Mouse (Mus musculus) midbrain, embryonic 14.5 days (tissue): Measurements from ENCODE around the gene Acp5. TPM values are rescaled to one million over a fixed set of nuclear protein-coding genes. Genes with fewer than 3 reads are reported as not detected.

Source experiments
- ATAC-seq: fragments of 200-750 bp; cut with Nextera tagmentation; 2 replicates; pipeline ENCODE4 v1.8.0; 2017; ENCODE audit warnings: moderate number of reproducible peaks, moderate library complexity; ENCODE audit not compliant: low FRiP score, low TSS enrichment
- DNase-seq: peaks from one replicate; pipeline ENCODE4 v3.0.0-alpha.2; 2015
- H3K27ac ChIP-seq: fragments of 300-500 bp; sonication (generic); replicated peaks from 2 replicates; pipeline ENCODE4 v1.5.1; 2014; ENCODE audit warnings: mild to moderate bottlenecking, low read depth, low read length, moderate library complexity
- H3K27me3 ChIP-seq: fragments of 300-500 bp; sonication (generic); 2 replicates; pipeline ENCODE4 v1.6.1; 2014; ENCODE audit warnings: low read length, control low read depth, mixed read lengths; ENCODE audit not compliant: control insufficient read depth, insufficient read depth
- H3K36me3 ChIP-seq: fragments of 300-500 bp; sonication (generic); 2 replicates; pipeline ENCODE4 v1.6.1; 2014; ENCODE audit warnings: low read length, control low read depth; ENCODE audit not compliant: control insufficient read depth, insufficient read depth
- H3K4me1 ChIP-seq: fragments of 300-500 bp; sonication (generic); 2 replicates; pipeline ENCODE4 v1.6.1; 2014; ENCODE audit warnings: mild to moderate bottlenecking, antibody characterized with exemption, low read length, control low read depth; ENCODE audit not compliant: control insufficient read depth, insufficient read depth
- H3K4me2 ChIP-seq: fragments of 300-500 bp; sonication (generic); 2 replicates; pipeline ENCODE4 v1.6.1; 2014; ENCODE audit warnings: mild to moderate bottlenecking, low read length, moderate library complexity
- H3K4me3 ChIP-seq: fragments of 300-500 bp; sonication (generic); replicated peaks from 2 replicates; pipeline ENCODE4 v1.5.1; 2014; ENCODE audit warnings: low read depth, low read length
- H3K9ac ChIP-seq: fragments of 300-500 bp; sonication (generic); replicated peaks from 2 replicates; pipeline ENCODE4 v1.6.1; 2014; ENCODE audit warnings: mild to moderate bottlenecking, low read length, moderate library complexity
- H3K9me3 ChIP-seq: fragments of 300-500 bp; sonication (generic); 2 replicates; pipeline ENCODE4 v1.6.1; 2016; ENCODE audit warnings: low read length, control low read depth, mixed read lengths; ENCODE audit not compliant: control insufficient read depth
- WGBS: fragments of 180-500 bp; shearing (Covaris S2); extraction: QIAGEN DNeasy Blood & Tissue Kit; methylation state at CpG from one replicate; pipeline ENCODE4 v1.1.7; 2014; 5-methylcytosine and 5-hydroxymethylcytosine counted together
- polyA plus RNA-seq: library from polyadenylated mRNA; unstranded; fragments of >200 nt; fragmentation: Nextera tagmentation; extraction: Ambion mirVana; gene quantifications from 2 replicates; pipeline ENCODE4 v1.2.1, GENCODE M21; 2014

Gene Acp5
- polyA plus RNA-seq, 1 experiment from 2014 or later = 0.79 TPM

DNA sequence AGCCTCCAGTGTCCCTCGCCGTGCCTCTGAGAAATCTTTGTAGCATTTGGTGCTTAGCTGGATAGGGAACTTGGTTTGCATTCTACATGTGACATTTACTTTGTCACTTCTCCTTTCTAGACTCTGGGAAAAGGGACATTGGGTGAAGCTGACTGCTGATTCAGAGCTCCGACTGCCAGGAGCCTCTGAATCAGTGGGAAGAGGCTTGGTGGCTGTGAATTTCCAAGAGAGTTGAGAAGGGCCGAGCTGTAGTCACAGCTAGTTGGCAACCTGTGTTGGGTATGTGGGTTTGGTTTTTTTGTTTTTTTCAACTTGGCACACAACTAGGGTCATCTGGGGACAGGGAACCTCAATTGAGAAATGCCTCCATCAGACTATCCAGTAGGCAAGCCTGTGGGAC, 16.0 kb downstream of the Acp5 start:
- H3K9me3 ChIP-seq = no peaks in the 10 kb centered on the region
- H3K27me3 ChIP-seq = no peaks in the 10 kb centered on the region
- H3K4me1 ChIP-seq = peaks cover 16% of the 10 kb centered on the region
- WGBS = 93% methylated on average over 4 of the region's 4 CpGs
- ATAC-seq = no peak
- no peak overlapping the region for H3K9ac ChIP-seq
- no peak for DNase-seq
- no peak overlapping the region for H3K4me3 ChIP-seq
- H3K4me2 ChIP-seq = no peak overlapping the region
- H3K36me3 ChIP-seq = no peaks in the 10 kb centered on the region
- H3K27ac ChIP-seq = no peak overlapping the region

DNA sequence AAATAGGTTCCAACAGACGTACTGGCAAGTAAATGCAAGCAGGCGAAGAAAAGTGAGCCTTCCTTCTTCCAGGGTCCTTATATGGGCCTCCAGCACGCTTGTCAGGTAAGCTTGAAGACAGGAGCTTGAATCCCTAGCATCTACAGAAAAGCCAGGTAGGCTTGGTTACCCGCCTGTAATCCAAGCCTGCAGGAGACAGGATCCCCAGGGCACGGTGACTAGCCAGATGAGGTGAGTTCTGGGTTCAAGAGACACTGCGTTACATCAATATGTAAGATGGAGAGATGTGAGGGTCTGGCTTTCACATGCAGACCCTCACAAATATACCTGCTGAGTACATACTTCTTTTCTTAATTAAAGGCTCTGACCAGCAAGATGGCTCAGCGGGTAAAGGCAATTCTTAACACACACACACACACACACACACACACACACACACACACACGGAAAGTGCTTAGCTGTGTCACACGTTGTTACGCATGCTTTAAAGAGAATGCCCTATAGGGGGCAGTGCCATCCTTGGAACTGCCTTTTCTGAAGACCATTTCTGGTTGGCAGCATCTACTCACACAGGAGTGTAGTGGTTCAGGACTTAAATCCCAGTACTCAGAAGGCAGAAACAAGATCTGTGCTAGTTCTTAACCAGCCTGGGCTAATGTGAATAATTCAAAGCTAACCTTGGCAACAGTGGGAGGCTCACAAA, 17.6 kb downstream of the Acp5 start:
- WGBS = 46% methylated on average over 10 of the region's 10 CpGs
- Histone ChIP-seq H3K27ac (no peak overlapping the region), H3K9me3 (no peaks in the 10 kb centered on the region), H3K4me3 (peak overlapping the region; percentile 87), H3K4me1 (peaks cover 16% of the 10 kb centered on the region), H3K36me3 (peaks cover 9% of the 10 kb centered on the region), H3K4me2 (peak overlapping the region; percentile 90), H3K9ac (peak overlapping the region; percentile 79; the same call in 1 of the 2 replicates), H3K27me3 (no peaks in the 10 kb centered on the region)
- ATAC-seq (no peak), DNase-seq (peak; percentile 76)

DNA sequence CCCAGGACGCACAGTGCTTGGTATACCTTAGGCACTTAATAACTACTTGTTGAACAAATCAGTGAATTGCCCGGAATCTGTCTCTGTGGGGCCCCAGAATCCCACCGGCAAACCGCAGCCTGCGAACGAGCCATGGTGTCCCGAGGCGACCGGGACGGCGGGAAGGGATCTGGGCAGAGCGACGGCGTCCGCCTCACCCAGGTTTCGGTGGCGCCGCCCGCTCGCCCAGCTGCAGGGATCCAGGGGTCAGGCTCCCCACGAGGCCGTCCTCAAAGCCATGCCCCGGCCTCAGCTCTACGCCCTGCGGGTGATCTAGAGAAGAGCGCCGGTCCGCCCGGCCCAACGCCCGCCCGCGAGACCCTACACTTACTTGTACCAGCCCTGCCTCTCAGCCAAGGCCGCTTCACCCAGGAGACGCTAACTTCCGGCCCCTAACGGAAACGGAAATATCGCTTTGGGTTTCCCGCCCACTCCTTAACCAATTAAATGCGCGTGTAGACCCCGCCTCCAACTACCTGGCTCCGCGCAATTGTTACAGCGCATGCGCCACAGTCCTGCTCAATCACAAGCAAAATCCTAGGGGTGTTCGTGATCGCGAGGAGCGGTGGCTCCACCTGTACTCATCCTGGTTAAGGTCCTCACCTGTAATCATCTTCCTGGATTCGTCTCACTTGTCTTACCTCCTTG, 18.6 kb downstream of the Acp5 start, which contains the start of gene Elof1:
TSS of gene Elof1 (minus strand) at position 433 of the 687 bp plus-strand sequence.
- Histone ChIP-seq H3K27ac (peak within 1 kb of the TSS; percentile 70), H3K36me3 (peaks cover 19% of the 10 kb centered on the region), H3K4me1 (peaks cover 16% of the 10 kb centered on the region), H3K9me3 (no peaks in the 10 kb centered on the region), H3K9ac (peak within 1 kb of the TSS; percentile 79), H3K27me3 (no peaks in the 10 kb centered on the region), H3K4me3 (peak within 1 kb of the TSS; percentile 87), H3K4me2 (peak within 1 kb of the TSS; percentile 90)
- peak; percentile 99 for DNase-seq
- ATAC-seq = peak; percentile 96
- WGBS = under 1% methylated on average over 52 of the region's 52 CpGs

DNA sequence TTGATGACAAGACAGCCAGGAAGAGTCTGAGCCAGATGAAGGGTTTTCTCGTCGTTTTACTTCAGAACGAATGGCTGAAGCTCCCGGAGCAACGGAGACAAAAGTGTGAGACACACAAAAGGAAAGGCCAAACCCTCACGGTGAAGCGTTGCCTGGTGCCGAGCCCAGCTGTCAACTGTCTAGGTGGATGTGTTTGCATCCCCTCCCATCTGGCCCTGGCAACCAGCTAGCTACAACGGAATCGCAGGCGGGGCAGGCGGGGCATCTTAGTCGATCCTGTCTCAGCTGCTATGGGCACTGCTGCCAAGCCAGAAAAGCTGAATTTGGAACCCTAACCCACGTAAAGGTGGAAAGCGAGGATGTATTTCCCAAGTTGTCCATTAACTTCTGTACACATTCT, 19.4 kb downstream of the Acp5 start:
- H3K4me3 ChIP-seq = peak overlapping the region; percentile 87

DNA sequence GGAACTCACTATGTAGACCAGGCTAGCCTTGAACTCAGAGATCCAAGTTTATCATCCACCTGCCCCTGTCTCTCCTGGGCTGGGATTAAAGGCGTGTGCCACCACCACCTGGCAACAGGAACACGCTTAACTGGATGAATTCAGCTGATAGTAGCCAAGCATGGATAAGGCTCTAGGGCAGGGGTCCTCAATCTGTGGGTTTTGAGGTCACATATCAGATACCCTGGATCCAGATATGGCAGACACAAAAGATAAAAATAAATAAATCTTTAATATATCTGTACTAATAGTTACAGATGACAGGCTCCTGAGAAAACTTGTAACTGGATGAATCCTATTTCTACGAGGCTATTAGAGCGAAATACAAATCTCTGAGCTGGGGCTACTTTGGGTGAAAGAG, 19.9 kb downstream of the Acp5 start:
- H3K4me2 ChIP-seq = peak overlapping the region; percentile 90
- ATAC-seq = no peak
- WGBS = 91% methylated on average over 4 of the region's 4 CpGs
- H3K9ac ChIP-seq = peak overlapping the region; percentile 79; the same call in 1 of the 2 replicates
- no peaks in the 10 kb centered on the region for H3K9me3 ChIP-seq
- peaks cover 16% of the 10 kb centered on the region for H3K4me1 ChIP-seq
- H3K27ac ChIP-seq = no peak overlapping the region
- no peak for DNase-seq
- no peaks in the 10 kb centered on the region for H3K27me3 ChIP-seq
- peak overlapping the region; percentile 87 for H3K4me3 ChIP-seq
- H3K36me3 ChIP-seq = peaks cover 30% of the 10 kb centered on the region

More for the DNA sequence above, 19.4 kb downstream of the Acp5 start:
- Histone ChIP-seq H3K9me3 (no peaks in the 10 kb centered on the region), H3K27me3 (no peaks in the 10 kb centered on the region), H3K4me1 (peaks cover 16% of the 10 kb centered on the region), H3K4me2 (peak overlapping the region; percentile 90), H3K27ac (no peak overlapping the region), H3K36me3 (peaks cover 26% of the 10 kb centered on the region), H3K9ac (peak overlapping the region; percentile 79)
- WGBS = 16% methylated on average over 15 of the region's 15 CpGs
- peak; percentile 16 for DNase-seq
- ATAC-seq = no peak

DNA sequence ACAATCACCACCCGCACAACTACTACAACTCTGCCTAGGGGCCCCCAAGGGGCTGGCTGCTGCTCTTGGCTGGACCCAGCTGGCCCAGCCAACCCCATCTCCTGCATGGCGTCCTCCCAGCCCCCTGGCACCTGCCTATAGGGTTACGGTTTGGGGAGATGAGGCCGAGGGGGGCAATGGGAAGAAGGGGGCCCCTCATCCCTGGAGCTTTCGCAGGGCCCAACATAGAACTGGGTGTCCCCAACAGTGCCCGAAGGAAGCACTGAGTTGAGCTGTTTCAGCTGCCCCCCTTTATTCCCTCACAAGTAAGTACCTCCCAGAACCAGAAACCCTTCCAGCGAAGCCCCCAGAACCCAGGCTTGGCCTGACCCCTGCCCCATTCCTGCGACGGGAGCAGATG, 27.3 kb downstream of the Acp5 start:
- Histone ChIP-seq H3K36me3 (peaks cover 35% of the 10 kb centered on the region), H3K27ac (no peak overlapping the region), H3K9ac (no peak overlapping the region), H3K9me3 (no peaks in the 10 kb centered on the region), H3K4me2 (no peak overlapping the region), H3K4me1 (no peaks in the 10 kb centered on the region), H3K27me3 (no peaks in the 10 kb centered on the region), H3K4me3 (no peak overlapping the region)
- 92% methylated on average over 9 of the region's 9 CpGs for WGBS
- DNase-seq = no peak
- no peak for ATAC-seq

DNA sequence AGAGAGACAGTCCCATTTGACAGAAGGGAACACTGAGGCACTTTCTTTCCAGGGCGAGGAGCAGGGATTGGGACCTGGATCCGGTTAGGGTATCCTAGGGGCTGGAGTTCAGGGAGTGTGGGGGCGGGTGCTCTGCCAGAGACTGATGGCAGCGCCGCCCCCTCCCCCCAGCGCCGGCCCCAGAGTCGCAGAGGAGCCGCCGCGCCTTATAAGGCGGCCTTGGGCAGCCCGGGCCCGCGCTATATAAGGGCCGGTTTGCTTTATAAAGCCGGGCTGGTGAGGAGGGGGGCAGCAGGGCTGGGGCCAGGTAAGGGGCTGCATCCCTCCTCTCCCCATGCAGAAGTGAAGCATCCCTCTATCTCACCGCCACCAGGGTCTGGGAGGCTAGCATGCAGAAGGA, 35.6 kb downstream of the Acp5 start:
- Histone ChIP-seq H3K27me3 (peaks cover 21% of the 10 kb centered on the region), H3K4me1 (0 out of 2 replicates have a peak, but pooled peaks cover 4% of the 10 kb centered on the region), H3K36me3 (no peaks in the 10 kb centered on the region), H3K4me2 (no peak overlapping the region), H3K27ac (no peak overlapping the region), H3K9me3 (no peaks in the 10 kb centered on the region), H3K4me3 (no peak overlapping the region), H3K9ac (no peak overlapping the region)
- 7% methylated on average over 18 of the region's 18 CpGs for WGBS
- DNase-seq = no peak
- no peak for ATAC-seq

DNA sequence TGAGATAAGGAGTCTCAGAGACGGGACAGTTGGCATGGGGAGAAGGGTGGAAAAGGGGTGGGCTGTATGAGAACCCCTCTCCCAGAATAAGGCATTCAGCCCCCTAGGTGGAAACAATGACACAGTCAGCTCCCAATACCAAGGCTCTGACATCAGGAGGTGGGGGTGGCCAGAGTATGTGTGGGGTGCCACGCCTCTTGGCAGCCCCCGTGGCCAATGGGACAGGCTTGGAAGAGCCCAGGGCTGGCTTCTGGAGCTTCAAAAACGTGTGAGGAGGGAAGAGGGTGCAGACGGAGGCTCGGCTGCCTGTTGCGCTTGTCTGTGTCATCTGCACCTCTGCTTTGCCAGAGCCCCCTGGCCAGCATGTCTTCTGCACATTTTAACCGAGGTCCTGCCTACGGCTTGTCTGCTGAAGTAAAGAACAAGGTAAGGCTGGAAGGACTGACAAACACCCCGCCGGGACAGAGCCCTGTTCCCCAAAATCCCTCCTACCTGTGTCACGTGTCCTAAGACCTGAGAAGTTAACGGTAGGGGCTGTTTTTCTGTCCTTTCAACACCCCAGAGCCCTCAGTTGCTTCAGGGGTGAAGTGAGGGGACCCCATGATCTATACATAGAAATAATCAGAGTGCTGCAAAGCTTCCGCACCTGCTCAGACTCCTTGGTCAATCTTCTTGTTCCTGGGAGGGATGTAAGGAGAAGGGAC, 36.4 kb downstream of the Acp5 start, which contains the start of gene Cnn1:
TSS of gene Cnn1 (plus strand) at position 224 of the 704 bp plus-strand sequence.
- Histone ChIP-seq H3K4me3 (no peak within 1 kb of the TSS), H3K9me3 (no peaks in the 10 kb centered on the region), H3K27me3 (peaks cover 21% of the 10 kb centered on the region), H3K4me2 (no peak within 1 kb of the TSS), H3K27ac (no peak within 1 kb of the TSS), H3K4me1 (0 out of 2 replicates have a peak, but pooled peaks cover 4% of the 10 kb centered on the region), H3K36me3 (no peaks in the 10 kb centered on the region), H3K9ac (no peak within 1 kb of the TSS)
- no peak for ATAC-seq
- DNase-seq = no peak
- WGBS = 9% methylated on average over 14 of the region's 14 CpGs
